Mouse (Mus musculus): ENCODE measurements at regions not wholly inside any gene's neighbourhood (a gene's known extent, or its start where the extent isn't known, plus 50 kb on each side); places are given as distances from the start of the nearest gene placed in this dataset.

DNA sequence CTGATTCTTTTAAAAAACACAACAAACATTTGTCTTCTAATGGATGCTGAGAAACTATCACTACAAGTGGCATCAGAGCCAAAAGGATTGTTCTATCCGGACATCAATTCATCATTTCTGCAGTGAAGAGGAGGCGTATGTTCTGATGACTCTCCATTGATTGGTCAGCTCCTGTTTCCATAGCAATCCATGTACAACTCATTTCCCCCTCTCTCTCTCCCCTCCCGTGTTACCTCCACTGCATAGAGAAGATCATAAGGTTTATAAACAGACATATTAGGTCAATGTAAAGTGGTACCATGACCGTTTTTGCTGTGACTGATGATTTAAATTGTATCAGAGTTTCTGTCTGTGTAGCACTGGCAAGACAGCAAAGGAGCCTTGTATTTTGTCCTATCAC lies 76.2 kb upstream of the Gap43 start:
- TF ChIP-seq CTCF (IDR thresholded peaks at IDR 0.05; ENCODE audit: low read depth) (no peak), EP300 (IDR thresholded peaks at IDR 0.05; ENCODE audit: low read depth) (no peak)
